Mouse (Mus musculus): ENCODE data around the gene Siva1. TPM values are rescaled to one million over a fixed set of nuclear protein-coding genes. Genes with fewer than 3 reads are reported as not detected.

Gene Siva1
- polyA plus RNA-seq, 1 experiment from 2014 or later, result 152 TPM

DNA sequence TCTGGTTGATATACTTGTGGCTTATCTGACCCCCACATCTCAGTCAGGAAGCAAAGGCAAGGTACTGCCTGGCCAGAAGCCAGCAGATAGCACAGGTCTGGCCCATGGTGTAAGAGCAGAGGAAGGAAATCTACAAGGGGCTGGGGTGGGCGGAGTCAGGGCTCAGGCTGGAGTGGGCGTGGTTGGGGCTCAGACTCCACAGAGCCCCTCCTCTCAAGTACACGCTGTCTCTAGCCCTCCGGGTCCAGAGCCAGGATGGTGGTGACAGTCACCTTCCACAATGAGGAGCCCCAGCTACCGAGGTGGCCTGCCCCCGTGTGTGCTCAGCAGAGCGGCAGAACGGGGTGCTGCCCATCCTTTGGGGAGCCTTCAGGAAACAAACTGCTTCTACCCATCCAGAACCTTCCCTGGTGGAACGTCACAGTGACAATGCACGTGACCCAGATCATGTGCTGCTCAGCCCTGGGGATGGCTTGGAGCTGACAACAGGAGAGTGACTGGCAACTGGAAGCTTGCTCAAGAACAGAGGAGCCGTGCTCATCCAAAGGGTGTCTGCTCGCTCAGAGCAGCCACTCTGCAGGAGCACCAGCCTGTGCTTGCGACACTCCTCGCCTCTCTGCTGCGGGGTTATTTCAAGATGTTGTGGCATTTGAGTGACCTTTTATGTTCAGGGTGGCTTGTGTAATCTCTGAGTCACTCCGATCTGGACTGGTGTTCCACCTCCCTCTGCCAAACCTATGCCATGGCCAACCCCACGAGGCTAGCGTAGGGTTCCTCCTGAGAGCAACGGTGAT, 15.4 kb upstream of the Siva1 start:
- Histone ChIP-seq H3K27me3 (ENCODE audit: control insufficient read depth, insufficient read depth, low read length) (no peaks in the 10 kb centered on the region), H3K4me3 (replicated peaks; ENCODE audit: low read length) (peak overlapping the region; percentile 2), H3K9ac (ENCODE audit: low read length) (0 out of 2 replicates have a peak overlapping the region, but pooled peaks have one; percentile 34), H3K27ac (ENCODE audit: low read length) (0 out of 2 replicates have a peak overlapping the region, but pooled peaks have one; percentile 8), H3K9me3 (replicated peaks; ENCODE audit: control insufficient read depth, low read length) (no peaks in the 10 kb centered on the region), H3K4me2 (ENCODE audit: low read depth, low read length) (peak overlapping the region; percentile 50), H3K4me1 (ENCODE audit: control insufficient read depth, insufficient read depth, low read length) (peaks cover 41% of the 10 kb centered on the region), H3K36me3 (ENCODE audit: control insufficient read depth, insufficient read depth, low read length) (no peaks in the 10 kb centered on the region)
- WGBS, result 32% methylated on average over 19 of the region's 19 CpGs
- ATAC-seq (ENCODE audit: insufficient read depth, low FRiP score), result peak; percentile 81

DNA sequence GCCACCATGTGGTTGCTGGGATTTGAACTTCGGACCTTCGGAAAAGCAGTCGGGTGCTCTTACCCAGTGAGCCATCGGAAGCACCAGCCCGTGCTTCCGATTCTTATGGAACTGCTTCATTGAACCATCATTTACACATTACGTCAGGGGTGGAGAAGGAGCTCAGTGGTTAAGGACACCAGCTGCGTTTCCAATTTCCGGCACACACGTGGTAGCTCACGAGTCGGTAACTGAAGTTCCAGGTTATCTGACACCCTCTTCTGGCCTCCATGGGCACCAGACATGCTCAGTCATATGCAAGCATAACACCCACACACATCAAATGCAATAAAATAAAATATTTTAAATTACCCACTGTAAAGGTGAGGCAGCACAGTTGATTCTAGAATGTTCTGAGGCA, 14.4 kb upstream of the Siva1 start:
- H3K9ac ChIP-seq (ENCODE audit: low read length), result no peak overlapping the region
- peaks cover 45% of the 10 kb centered on the region for H3K4me1 ChIP-seq (ENCODE audit: control insufficient read depth, insufficient read depth, low read length)
- no peak for ATAC-seq (ENCODE audit: insufficient read depth, low FRiP score)
- no peaks in the 10 kb centered on the region for H3K36me3 ChIP-seq (ENCODE audit: control insufficient read depth, insufficient read depth, low read length)
- no peak overlapping the region for H3K4me2 ChIP-seq (ENCODE audit: low read depth, low read length)
- H3K4me3 ChIP-seq (replicated peaks; ENCODE audit: low read length), result no peak overlapping the region
- no peaks in the 10 kb centered on the region for H3K9me3 ChIP-seq (replicated peaks; ENCODE audit: control insufficient read depth, low read length)
- H3K27ac ChIP-seq (ENCODE audit: low read length), result no peak overlapping the region
- 94% methylated on average over 12 of the region's 12 CpGs for WGBS
- no peaks in the 10 kb centered on the region for H3K27me3 ChIP-seq (ENCODE audit: control insufficient read depth, insufficient read depth, low read length)

DNA sequence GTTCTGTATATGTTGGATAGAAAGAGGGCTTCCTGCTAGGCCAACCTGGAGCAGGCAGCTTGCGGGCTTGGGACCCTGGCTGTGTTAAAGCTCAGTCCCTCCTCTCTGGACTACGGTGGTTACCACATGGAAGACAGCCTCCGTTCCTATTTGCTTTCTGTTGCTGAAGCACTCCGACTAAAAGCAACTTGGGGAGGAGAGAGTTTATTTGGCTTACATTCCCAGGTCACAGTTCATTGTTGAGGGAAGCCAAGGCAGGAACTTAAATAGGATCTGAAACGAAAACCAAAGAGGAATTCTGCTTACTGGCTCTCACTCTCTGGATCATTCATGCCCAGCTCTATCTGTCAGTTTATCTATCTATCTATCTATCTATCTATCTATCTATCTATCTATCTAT, 13.7 kb upstream of the Siva1 start:
- Histone ChIP-seq H3K9me3 (replicated peaks; ENCODE audit: control insufficient read depth, low read length) (no peaks in the 10 kb centered on the region), H3K9ac (ENCODE audit: low read length) (no peak overlapping the region), H3K27ac (ENCODE audit: low read length) (no peak overlapping the region), H3K4me1 (ENCODE audit: control insufficient read depth, insufficient read depth, low read length) (peaks cover 45% of the 10 kb centered on the region), H3K4me3 (replicated peaks; ENCODE audit: low read length) (no peak overlapping the region), H3K36me3 (ENCODE audit: control insufficient read depth, insufficient read depth, low read length) (no peaks in the 10 kb centered on the region), H3K4me2 (ENCODE audit: low read depth, low read length) (no peak overlapping the region), H3K27me3 (ENCODE audit: control insufficient read depth, insufficient read depth, low read length) (no peaks in the 10 kb centered on the region)
- no peak for ATAC-seq (ENCODE audit: insufficient read depth, low FRiP score)
- WGBS, result 55% methylated on average over 5 of the region's 5 CpGs

DNA sequence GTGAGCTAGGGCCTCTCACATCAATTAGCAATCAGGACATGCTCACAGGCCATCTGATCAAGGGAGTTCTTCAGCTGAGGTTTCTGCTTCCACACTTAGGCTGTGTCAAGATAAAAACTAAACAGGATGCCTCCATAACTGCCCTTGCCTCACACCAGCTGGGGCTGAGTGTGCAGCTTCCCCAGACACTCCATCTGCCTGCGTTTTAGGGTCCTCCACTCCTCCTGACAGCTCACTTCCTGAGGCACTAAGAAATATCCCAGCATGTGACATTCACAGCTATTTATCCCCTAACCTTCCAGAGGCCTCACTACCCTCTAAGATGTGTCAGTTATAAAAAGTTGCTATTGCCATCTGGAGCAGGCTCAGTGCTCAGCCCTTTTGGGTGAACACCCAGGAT, 13.0 kb upstream of the Siva1 start:
- 14% methylated on average over 1 of the region's 1 CpGs for WGBS
- H3K27ac ChIP-seq (ENCODE audit: low read length), result peak overlapping the region; percentile 38; the same call in 1 of the 2 replicates

DNA sequence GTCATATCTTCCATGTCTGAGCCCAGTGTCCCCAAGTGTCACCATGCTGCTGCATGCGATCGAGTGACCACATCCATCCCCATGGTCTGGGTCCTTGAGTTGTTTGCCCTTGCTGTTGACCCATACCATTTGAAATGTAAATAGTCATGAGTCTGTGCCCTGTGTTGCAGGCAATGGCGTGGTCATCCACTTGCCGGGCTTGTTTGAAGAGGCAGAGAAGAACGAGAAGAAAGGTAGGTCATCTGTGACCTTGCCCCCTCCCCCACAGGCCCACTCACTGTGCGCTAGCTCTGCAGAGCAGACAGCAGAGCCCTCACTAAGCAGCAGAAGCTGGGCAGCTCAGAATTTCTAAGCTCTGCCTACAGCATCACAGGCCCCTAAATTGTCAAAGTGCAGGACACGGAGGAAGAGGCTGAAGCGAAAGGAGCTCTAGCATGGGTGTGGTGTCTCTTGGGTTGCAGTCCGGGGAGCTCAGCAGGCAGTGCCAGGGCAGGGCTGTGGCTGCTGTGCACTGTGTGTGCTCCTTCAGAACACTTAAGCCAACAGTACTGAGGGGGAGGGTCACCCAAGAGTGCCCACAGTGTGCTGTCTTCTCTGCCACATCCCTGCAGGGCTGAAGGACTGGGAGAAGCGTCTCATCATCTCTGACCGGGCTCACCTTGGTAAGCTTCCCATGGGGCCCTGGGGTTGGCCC, 12.2 kb upstream of the Siva1 start:
- no peaks in the 10 kb centered on the region for H3K36me3 ChIP-seq (ENCODE audit: control insufficient read depth, insufficient read depth, low read length)
- no peak for ATAC-seq (ENCODE audit: insufficient read depth, low FRiP score)
- peaks cover 41% of the 10 kb centered on the region for H3K4me1 ChIP-seq (ENCODE audit: control insufficient read depth, insufficient read depth, low read length)
- 54% methylated on average over 11 of the region's 11 CpGs for WGBS
- H3K4me2 ChIP-seq (ENCODE audit: low read depth, low read length), result no peak overlapping the region
- no peaks in the 10 kb centered on the region for H3K27me3 ChIP-seq (ENCODE audit: control insufficient read depth, insufficient read depth, low read length)
- H3K9ac ChIP-seq (ENCODE audit: low read length), result no peak overlapping the region; the same call in 1 of the 2 replicates
- H3K27ac ChIP-seq (ENCODE audit: low read length), result 0 out of 2 replicates have a peak overlapping the region, but pooled peaks have one; percentile 38
- H3K9me3 ChIP-seq (replicated peaks; ENCODE audit: control insufficient read depth, low read length), result no peaks in the 10 kb centered on the region
- H3K4me3 ChIP-seq (replicated peaks; ENCODE audit: low read length), result no peak overlapping the region

More for the DNA sequence above, 13.0 kb upstream of the Siva1 start:
- H3K9me3 ChIP-seq (replicated peaks; ENCODE audit: control insufficient read depth, low read length), result no peaks in the 10 kb centered on the region
- no peak overlapping the region for H3K4me3 ChIP-seq (replicated peaks; ENCODE audit: low read length)
- no peak for ATAC-seq (ENCODE audit: insufficient read depth, low FRiP score)
- no peak overlapping the region for H3K4me2 ChIP-seq (ENCODE audit: low read depth, low read length)
- H3K9ac ChIP-seq (ENCODE audit: low read length), result no peak overlapping the region
- H3K4me1 ChIP-seq (ENCODE audit: control insufficient read depth, insufficient read depth, low read length), result peaks cover 44% of the 10 kb centered on the region
- no peaks in the 10 kb centered on the region for H3K27me3 ChIP-seq (ENCODE audit: control insufficient read depth, insufficient read depth, low read length)
- H3K36me3 ChIP-seq (ENCODE audit: control insufficient read depth, insufficient read depth, low read length), result no peaks in the 10 kb centered on the region

DNA sequence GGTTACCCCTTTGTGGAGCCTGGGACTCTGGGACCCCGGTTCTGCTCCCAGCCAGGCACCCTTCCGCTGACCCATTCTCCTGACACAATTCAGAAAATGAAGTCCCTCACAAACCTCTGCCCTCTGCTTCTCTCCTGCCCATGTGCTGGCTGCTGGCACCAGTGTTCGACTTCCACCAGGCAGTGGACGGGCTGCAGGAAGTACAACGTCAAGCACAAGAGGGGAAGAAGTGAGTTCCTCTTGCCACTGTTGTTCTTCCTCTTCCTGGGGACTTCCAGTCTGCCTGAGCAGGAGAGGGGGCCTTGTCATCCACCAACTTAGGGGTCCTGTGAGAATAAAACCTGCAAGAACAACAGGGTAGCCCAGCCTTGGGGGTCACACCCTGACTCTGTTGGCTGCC, 11.6 kb upstream of the Siva1 start:
- Histone ChIP-seq H3K9me3 (replicated peaks; ENCODE audit: control insufficient read depth, low read length) (no peaks in the 10 kb centered on the region), H3K4me2 (ENCODE audit: low read depth, low read length) (no peak overlapping the region), H3K27ac (ENCODE audit: low read length) (0 out of 2 replicates have a peak overlapping the region, but pooled peaks have one; percentile 1), H3K4me1 (ENCODE audit: control insufficient read depth, insufficient read depth, low read length) (peaks cover 37% of the 10 kb centered on the region), H3K36me3 (ENCODE audit: control insufficient read depth, insufficient read depth, low read length) (no peaks in the 10 kb centered on the region), H3K9ac (ENCODE audit: low read length) (no peak overlapping the region), H3K27me3 (ENCODE audit: control insufficient read depth, insufficient read depth, low read length) (no peaks in the 10 kb centered on the region), H3K4me3 (replicated peaks; ENCODE audit: low read length) (no peak overlapping the region)
- 79% methylated on average over 5 of the region's 5 CpGs for WGBS
- ATAC-seq (ENCODE audit: insufficient read depth, low FRiP score), result no peak

DNA sequence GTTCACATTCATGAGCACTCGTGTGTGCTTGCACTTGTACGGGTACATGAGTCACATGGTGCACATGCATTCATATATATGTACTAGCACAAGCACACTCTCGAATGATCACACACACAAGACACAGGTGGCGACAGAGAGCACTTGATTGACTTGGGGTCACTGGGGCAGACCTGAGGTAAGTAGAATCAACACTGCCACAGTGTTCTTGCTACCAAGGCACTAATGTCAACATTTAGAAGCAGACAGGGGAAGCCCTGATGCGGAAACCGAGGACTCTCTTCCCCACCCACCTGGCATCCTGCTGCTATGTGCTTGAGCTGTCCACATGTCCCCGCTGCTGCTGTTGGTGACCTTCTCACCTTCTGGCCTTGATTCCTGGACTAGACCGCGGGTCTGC, 10.8 kb upstream of the Siva1 start:
- peaks cover 29% of the 10 kb centered on the region for H3K4me1 ChIP-seq (ENCODE audit: control insufficient read depth, insufficient read depth, low read length)
- WGBS, result 47% methylated on average over 9 of the region's 9 CpGs
- no peak overlapping the region for H3K9ac ChIP-seq (ENCODE audit: low read length)
- no peak overlapping the region for H3K4me3 ChIP-seq (replicated peaks; ENCODE audit: low read length)
- H3K9me3 ChIP-seq (replicated peaks; ENCODE audit: control insufficient read depth, low read length), result no peaks in the 10 kb centered on the region
- H3K27me3 ChIP-seq (ENCODE audit: control insufficient read depth, insufficient read depth, low read length), result no peaks in the 10 kb centered on the region
- H3K4me2 ChIP-seq (ENCODE audit: low read depth, low read length), result no peak overlapping the region
- no peaks in the 10 kb centered on the region for H3K36me3 ChIP-seq (ENCODE audit: control insufficient read depth, insufficient read depth, low read length)
- H3K27ac ChIP-seq (ENCODE audit: low read length), result no peak overlapping the region
- no peak for ATAC-seq (ENCODE audit: insufficient read depth, low FRiP score)

DNA sequence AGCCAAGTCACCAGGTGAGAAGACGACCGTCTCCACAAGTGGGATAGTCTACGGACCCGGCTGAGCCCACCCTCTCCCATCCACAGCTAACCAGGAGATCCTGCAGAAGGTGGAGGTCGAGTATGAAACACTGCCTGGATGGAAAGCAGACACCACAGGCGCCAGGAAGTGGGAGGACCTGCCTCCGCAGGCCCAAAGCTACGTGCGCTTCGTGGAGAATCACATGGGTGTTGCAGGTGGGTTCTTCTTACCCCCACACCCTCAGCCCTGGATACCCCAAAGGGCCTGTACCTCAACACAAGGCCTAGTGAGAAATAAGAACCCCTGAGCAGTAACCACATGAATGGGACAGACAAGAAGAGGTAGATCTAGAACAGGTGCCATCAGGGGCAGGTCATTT, 5.0 kb upstream of the Siva1 start:
- Histone ChIP-seq H3K27ac (ENCODE audit: low read length) (no peak overlapping the region), H3K27me3 (ENCODE audit: control insufficient read depth, insufficient read depth, low read length) (no peaks in the 10 kb centered on the region), H3K4me3 (replicated peaks; ENCODE audit: low read length) (no peak overlapping the region), H3K9ac (ENCODE audit: low read length) (no peak overlapping the region), H3K9me3 (replicated peaks; ENCODE audit: control insufficient read depth, low read length) (no peaks in the 10 kb centered on the region), H3K36me3 (ENCODE audit: control insufficient read depth, insufficient read depth, low read length) (no peaks in the 10 kb centered on the region), H3K4me1 (ENCODE audit: control insufficient read depth, insufficient read depth, low read length) (0 out of 2 replicates have a peak, but pooled peaks cover under 1% of the 10 kb centered on the region), H3K4me2 (ENCODE audit: low read depth, low read length) (no peak overlapping the region)
- WGBS, result 85% methylated on average over 10 of the region's 10 CpGs
- no peak for ATAC-seq (ENCODE audit: insufficient read depth, low FRiP score)

DNA sequence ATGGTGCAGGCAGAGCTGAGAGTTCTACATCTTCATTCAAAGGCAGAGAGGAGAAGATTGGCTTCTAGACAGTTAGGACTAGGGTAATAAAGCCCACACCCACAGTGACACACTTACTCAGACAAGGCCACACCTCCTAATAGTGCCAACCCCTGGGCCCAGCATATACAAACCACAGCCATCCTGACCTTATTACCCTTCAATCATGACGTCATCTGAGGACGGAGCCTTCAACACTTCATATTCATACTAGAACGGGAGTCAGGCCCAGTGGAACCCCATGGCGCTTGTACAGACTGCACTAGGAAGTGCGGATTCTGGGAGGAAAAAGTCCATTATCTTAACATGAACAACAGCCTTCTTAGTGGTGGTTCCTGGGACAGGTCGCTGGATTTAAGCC, 1.4 kb upstream of the Siva1 start:
- no peaks in the 10 kb centered on the region for H3K27me3 ChIP-seq (ENCODE audit: control insufficient read depth, insufficient read depth, low read length)
- no peak overlapping the region for H3K4me3 ChIP-seq (replicated peaks; ENCODE audit: low read length)
- H3K4me1 ChIP-seq (ENCODE audit: control insufficient read depth, insufficient read depth, low read length), result peaks cover 14% of the 10 kb centered on the region
- no peak overlapping the region for H3K4me2 ChIP-seq (ENCODE audit: low read depth, low read length)
- H3K36me3 ChIP-seq (ENCODE audit: control insufficient read depth, insufficient read depth, low read length), result no peaks in the 10 kb centered on the region
- no peak overlapping the region for H3K9ac ChIP-seq (ENCODE audit: low read length)
- ATAC-seq (ENCODE audit: insufficient read depth, low FRiP score), result no peak
- H3K9me3 ChIP-seq (replicated peaks; ENCODE audit: control insufficient read depth, low read length), result no peaks in the 10 kb centered on the region
- H3K27ac ChIP-seq (ENCODE audit: low read length), result no peak overlapping the region
- WGBS, result 88% methylated on average over 6 of the region's 6 CpGs

All from stomach, embryonic 16.5 days (tissue).